Mouse (Mus musculus): ENCODE measurements at regions not wholly inside any gene's neighbourhood (a gene's known extent, or its start where the extent isn't known, plus 50 kb on each side); places are given as distances from the start of the nearest gene placed in this dataset.

DNA sequence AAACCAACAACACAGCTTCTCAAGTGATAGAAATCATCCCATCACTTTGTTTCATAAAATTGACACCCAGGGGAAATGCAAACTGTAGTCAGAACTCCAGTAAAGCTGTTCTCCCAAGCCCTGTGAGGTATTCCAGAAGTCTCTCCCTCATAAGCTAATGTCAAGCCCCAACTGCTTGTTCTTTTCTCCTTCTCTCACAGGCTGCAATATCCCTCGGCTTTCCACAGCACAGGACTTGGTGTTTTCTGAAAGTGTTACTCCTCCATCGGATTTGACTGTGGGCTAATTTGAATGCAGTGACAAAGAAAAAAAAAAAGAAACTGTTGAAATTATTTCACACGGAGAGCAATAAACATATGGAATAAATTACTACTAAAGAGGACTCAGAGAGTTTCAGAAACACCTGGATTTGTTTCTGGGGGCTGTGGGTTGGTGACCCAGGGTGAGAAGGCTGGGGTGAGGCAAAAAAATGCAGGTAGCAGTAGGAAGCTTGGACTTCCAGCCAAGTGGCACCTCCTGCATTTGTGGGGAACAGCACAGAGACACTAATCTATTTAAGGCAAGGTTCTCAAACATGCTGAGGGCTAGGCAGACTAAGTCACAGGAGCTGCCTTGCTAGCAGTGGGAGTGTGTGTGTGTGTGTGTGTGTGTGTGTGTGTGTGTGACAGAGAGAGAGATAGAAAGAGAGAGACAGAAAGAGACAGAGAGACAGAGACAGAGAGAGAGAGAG, 447.3 kb downstream of the Gm43517 start:
- TF ChIP-seq CTCF (IDR thresholded peaks at IDR 0.05) (no peak), EP300 (IDR thresholded peaks at IDR 0.05) (no peak)
